Mouse (Mus musculus): Measurements from ENCODE around the gene Aldh1a2. TPM values are rescaled to one million over a fixed set of nuclear protein-coding genes. Genes with fewer than 3 reads are reported as not detected.

Gene Aldh1a2
- polyA plus RNA-seq, 1 experiment from 2014 or later: 38.4 TPM

DNA sequence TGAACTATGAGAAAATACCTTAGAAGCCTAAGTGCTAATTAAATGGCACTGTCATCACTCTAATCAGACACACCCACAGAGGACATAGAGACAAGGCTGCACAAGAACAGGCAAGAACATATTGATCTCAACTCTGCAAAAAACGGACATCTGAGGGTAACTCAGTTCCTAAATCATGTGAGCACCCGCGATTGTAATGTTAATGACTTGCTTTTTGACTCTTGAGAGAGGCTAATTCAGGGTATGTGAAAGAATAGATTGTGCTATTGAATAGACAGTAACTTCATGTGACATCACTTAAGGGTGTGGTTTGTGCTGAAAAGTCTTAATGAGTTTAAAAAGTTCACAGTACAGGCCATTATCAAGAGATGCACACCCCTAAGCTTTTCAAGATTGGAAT lies 116.1 kb downstream of the Aldh1a2 start:
- H3K36me3 ChIP-seq (ENCODE audit: control insufficient read depth, insufficient read depth): no peaks in the 10 kb centered on the region
- no peak overlapping the region for H3K4me3 ChIP-seq (ENCODE audit: low read depth, low read length)
- no peaks in the 10 kb centered on the region for H3K9me3 ChIP-seq (ENCODE audit: control insufficient read depth)
- no peak for TF ChIP-seq CTCF (IDR thresholded peaks at IDR 0.05; ENCODE audit: low read depth)
- 64% methylated on average over 3 of the region's 3 CpGs for WGBS
- H3K27me3 ChIP-seq (replicated peaks; ENCODE audit: control insufficient read depth, insufficient read depth, low read length): no peaks in the 10 kb centered on the region
- H3K9ac ChIP-seq (ENCODE audit: low read depth, low read length): no peak overlapping the region
- no peak for ATAC-seq
- H3K27ac ChIP-seq (ENCODE audit: low read depth, low read length): no peak overlapping the region
- H3K4me1 ChIP-seq (replicated peaks; ENCODE audit: control insufficient read depth, insufficient read depth, low read length): no peaks in the 10 kb centered on the region
- no peak overlapping the region for H3K4me2 ChIP-seq (replicated peaks; ENCODE audit: low read depth)

DNA sequence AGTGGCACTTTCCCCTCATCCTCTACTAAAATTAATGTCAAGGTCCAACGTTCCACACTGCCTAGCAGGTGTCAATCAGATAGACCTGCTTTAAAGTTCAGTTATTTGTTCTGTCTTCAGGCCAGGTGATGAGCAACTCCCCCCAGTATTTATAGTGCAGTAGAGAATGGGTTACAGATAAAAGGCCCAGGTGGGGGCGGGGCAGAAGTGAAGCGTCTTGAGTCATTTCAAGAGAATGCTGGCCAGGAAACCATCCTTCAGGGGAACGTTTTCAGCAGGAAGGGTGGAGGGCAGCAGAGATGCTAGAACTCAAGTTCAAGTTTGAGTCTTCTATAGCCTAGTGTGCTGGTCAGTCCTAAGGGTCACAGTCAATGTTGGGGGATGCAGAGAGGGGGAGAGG lies 121.1 kb downstream of the Aldh1a2 start:
- no peaks in the 10 kb centered on the region for H3K27me3 ChIP-seq (replicated peaks; ENCODE audit: control insufficient read depth, insufficient read depth, low read length)
- TF ChIP-seq CTCF (IDR thresholded peaks at IDR 0.05; ENCODE audit: low read depth): no peak
- WGBS: 34% methylated on average over 4 of the region's 4 CpGs
- no peak overlapping the region for H3K27ac ChIP-seq (ENCODE audit: low read depth, low read length)
- no peaks in the 10 kb centered on the region for H3K4me1 ChIP-seq (replicated peaks; ENCODE audit: control insufficient read depth, insufficient read depth, low read length)
- no peak overlapping the region for H3K9ac ChIP-seq (ENCODE audit: low read depth, low read length)
- no peaks in the 10 kb centered on the region for H3K9me3 ChIP-seq (ENCODE audit: control insufficient read depth)
- no peak for ATAC-seq
- H3K4me3 ChIP-seq (ENCODE audit: low read depth, low read length): no peak overlapping the region
- H3K4me2 ChIP-seq (replicated peaks; ENCODE audit: low read depth): no peak overlapping the region
- no peaks in the 10 kb centered on the region for H3K36me3 ChIP-seq (ENCODE audit: control insufficient read depth, insufficient read depth)

DNA sequence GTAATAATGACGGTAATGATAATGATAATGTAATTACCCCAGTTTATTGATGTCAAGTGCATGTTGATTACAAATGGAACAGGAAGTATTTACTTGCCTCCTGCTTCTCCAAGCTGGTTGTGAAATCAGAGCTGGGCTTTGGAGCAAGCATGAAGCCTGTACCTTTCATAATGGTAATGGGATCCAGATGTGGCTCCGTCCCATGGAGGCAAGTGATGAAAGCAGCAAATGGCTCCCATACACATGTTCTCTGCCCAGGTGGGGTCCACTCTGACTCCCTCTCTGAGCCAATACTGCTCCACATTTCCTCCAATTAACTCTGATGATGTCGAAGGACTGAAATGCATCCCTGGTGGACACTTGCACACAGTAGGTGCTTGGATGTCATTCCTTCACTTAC lies 121.8 kb downstream of the Aldh1a2 start:
- no peak for ATAC-seq
- 87% methylated on average over 3 of the region's 3 CpGs for WGBS
- TF ChIP-seq CTCF (IDR thresholded peaks at IDR 0.05; ENCODE audit: low read depth): no peak

DNA sequence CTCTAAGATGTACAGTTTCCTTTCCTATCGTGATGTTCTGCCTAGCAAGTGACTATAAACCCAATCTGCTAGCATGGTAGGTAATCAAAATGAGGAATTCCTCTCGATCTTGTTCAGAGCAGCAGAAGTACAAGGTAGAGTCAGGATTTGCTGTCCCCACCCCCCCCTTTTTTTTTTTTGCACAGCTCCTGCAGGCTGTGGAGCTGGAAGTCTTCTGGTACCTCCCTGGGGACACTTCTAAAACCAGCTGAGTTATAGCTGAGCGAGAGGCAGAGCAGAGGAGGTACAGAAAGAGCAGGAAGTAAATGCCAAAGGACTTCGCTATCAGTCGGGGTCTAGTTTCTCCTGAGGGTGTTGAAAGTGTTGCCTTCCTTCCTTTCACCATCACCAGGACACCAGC lies 124.5 kb downstream of the Aldh1a2 start:
- Histone ChIP-seq H3K9me3 (ENCODE audit: control insufficient read depth) (no peaks in the 10 kb centered on the region), H3K27me3 (replicated peaks; ENCODE audit: control insufficient read depth, insufficient read depth, low read length) (no peaks in the 10 kb centered on the region), H3K27ac (ENCODE audit: low read depth, low read length) (no peak overlapping the region), H3K9ac (ENCODE audit: low read depth, low read length) (no peak overlapping the region), H3K4me1 (replicated peaks; ENCODE audit: control insufficient read depth, insufficient read depth, low read length) (no peaks in the 10 kb centered on the region), H3K4me2 (replicated peaks; ENCODE audit: low read depth) (no peak overlapping the region), H3K4me3 (ENCODE audit: low read depth, low read length) (no peak overlapping the region), H3K36me3 (ENCODE audit: control insufficient read depth, insufficient read depth) (no peaks in the 10 kb centered on the region)
- no peak for TF ChIP-seq CTCF (IDR thresholded peaks at IDR 0.05; ENCODE audit: low read depth)
- whole genome bisulfite sequencing: 66% methylated on average over 5 of the region's 5 CpGs
- ATAC-seq: no peak

More for the DNA sequence above, 121.8 kb downstream of the Aldh1a2 start:
- Histone ChIP-seq H3K36me3 (ENCODE audit: control insufficient read depth, insufficient read depth) (no peaks in the 10 kb centered on the region), H3K4me1 (replicated peaks; ENCODE audit: control insufficient read depth, insufficient read depth, low read length) (no peaks in the 10 kb centered on the region), H3K27ac (ENCODE audit: low read depth, low read length) (no peak overlapping the region), H3K4me3 (ENCODE audit: low read depth, low read length) (no peak overlapping the region), H3K9ac (ENCODE audit: low read depth, low read length) (no peak overlapping the region), H3K9me3 (ENCODE audit: control insufficient read depth) (no peaks in the 10 kb centered on the region), H3K27me3 (replicated peaks; ENCODE audit: control insufficient read depth, insufficient read depth, low read length) (no peaks in the 10 kb centered on the region), H3K4me2 (replicated peaks; ENCODE audit: low read depth) (no peak overlapping the region)

Other genes starting within 250 kb of the Aldh1a2 start
- gene Aqp9, start 47.1 kb upstream of the Aldh1a2 start, polyA plus RNA-seq (2015; fragmentation: Nextera tagmentation; extraction: Ambion mirVana): 0.18 and 0.21 TPM in 2 replicates

Data from intestine, postnatal 0 days (tissue).